Mouse (Mus musculus): ENCODE results near the gene Dbnl. TPM values are rescaled to one million over a fixed set of nuclear protein-coding genes. Genes with fewer than 3 reads are reported as not detected.
A peak's percentile ranks its signal among the peaks of the same experiment; 100 is the strongest.

Dbnl gene
- polyA plus RNA-seq, 1 experiment from 2014 or later, result 86.7 TPM

- WGBS, result 50% methylated on average over 6 of the region's 6 CpGs
These were observed 924 bp downstream of the Dbnl start for GRCm38 (mm10) chr11:5789071-5789753.

GRCm38 (mm10) chr11:5789754-5790333, 1.6 kb downstream of the Dbnl start:
- Histone ChIP-seq H3K27me3 (ENCODE audit: control insufficient read depth, insufficient read depth, low read length) (no peaks in the 10 kb centered on the region), H3K27ac (ENCODE audit: low read length) (peak overlapping the region; percentile 95), H3K4me1 (ENCODE audit: control insufficient read depth, insufficient read depth, low read length) (peaks cover 15% of the 10 kb centered on the region), H3K4me3 (ENCODE audit: low read length) (peak overlapping the region; percentile 90; the same call in 1 of the 2 replicates), H3K9ac (ENCODE audit: low read length) (peak overlapping the region; percentile 93; the same call in 1 of the 2 replicates), H3K4me2 (ENCODE audit: low read depth, low read length) (peak overlapping the region; percentile 87), H3K36me3 (ENCODE audit: control insufficient read depth, insufficient read depth) (peaks cover 11% of the 10 kb centered on the region), H3K9me3 (replicated peaks; ENCODE audit: control insufficient read depth, low read length) (no peaks in the 10 kb centered on the region)
- ATAC-seq (replicated peaks; ENCODE audit: extremely low read depth, insufficient read depth, low FRiP score), result no peak
- WGBS, result 58% methylated on average over 3 of the region's 3 CpGs

More at GRCm38 (mm10) chr11:5789071-5789753, 924 bp downstream of the Dbnl start:
- peaks cover 9% of the 10 kb centered on the region for H3K36me3 ChIP-seq (ENCODE audit: control insufficient read depth, insufficient read depth)
- peak overlapping the region; percentile 93 for H3K9ac ChIP-seq (ENCODE audit: low read length)
- no peaks in the 10 kb centered on the region for H3K9me3 ChIP-seq (replicated peaks; ENCODE audit: control insufficient read depth, low read length)
- H3K27me3 ChIP-seq (ENCODE audit: control insufficient read depth, insufficient read depth, low read length), result no peaks in the 10 kb centered on the region
- H3K4me3 ChIP-seq (ENCODE audit: low read length), result peak overlapping the region; percentile 90
- peak overlapping the region; percentile 95 for H3K27ac ChIP-seq (ENCODE audit: low read length)
- ATAC-seq (replicated peaks; ENCODE audit: extremely low read depth, insufficient read depth, low FRiP score), result peak; percentile 5; the same call in 1 of the 2 replicates
- H3K4me2 ChIP-seq (ENCODE audit: low read depth, low read length), result peak overlapping the region; percentile 87
- H3K4me1 ChIP-seq (ENCODE audit: control insufficient read depth, insufficient read depth, low read length), result peaks cover 15% of the 10 kb centered on the region

GRCm38 (mm10) chr11:5790431-5790830, 2.1 kb downstream of the Dbnl start:
- no peak overlapping the region for H3K9ac ChIP-seq (ENCODE audit: low read length)
- H3K4me2 ChIP-seq (ENCODE audit: low read depth, low read length), result no peak overlapping the region
- H3K27me3 ChIP-seq (ENCODE audit: control insufficient read depth, insufficient read depth, low read length), result no peaks in the 10 kb centered on the region
- peaks cover 11% of the 10 kb centered on the region for H3K36me3 ChIP-seq (ENCODE audit: control insufficient read depth, insufficient read depth)
- ATAC-seq (replicated peaks; ENCODE audit: extremely low read depth, insufficient read depth, low FRiP score), result no peak
- WGBS, result 81% methylated on average over 1 of the region's 1 CpGs
- no peaks in the 10 kb centered on the region for H3K9me3 ChIP-seq (replicated peaks; ENCODE audit: control insufficient read depth, low read length)
- no peak overlapping the region for H3K4me3 ChIP-seq (ENCODE audit: low read length)
- H3K27ac ChIP-seq (ENCODE audit: low read length), result no peak overlapping the region
- peaks cover 15% of the 10 kb centered on the region for H3K4me1 ChIP-seq (ENCODE audit: control insufficient read depth, insufficient read depth, low read length)

DNA sequence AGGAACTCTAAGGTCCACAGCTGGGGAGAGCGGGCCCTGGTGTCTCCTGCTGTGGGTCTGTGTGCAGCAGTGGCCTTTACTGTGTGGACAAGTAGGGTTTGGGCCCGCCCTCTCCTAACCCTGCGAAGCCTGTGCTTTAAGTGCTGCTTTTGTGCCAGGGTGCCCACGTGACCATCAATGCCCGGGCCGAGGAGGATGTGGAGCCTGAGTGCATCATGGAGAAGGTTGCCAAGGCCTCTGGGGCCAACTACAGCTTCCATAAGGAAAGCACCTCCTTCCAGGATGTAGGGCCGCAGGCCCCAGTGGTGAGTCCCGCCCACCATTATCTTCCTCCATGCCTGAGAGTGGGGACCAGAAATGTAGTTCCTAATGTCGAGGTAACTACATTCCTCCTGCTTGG, 7.0 kb downstream of the Dbnl start:
- Histone ChIP-seq H3K4me3 (ENCODE audit: low read length) (no peak overlapping the region), H3K36me3 (ENCODE audit: control insufficient read depth, insufficient read depth) (peaks cover 31% of the 10 kb centered on the region), H3K27ac (ENCODE audit: low read length) (peak overlapping the region; percentile 85), H3K4me1 (ENCODE audit: control insufficient read depth, insufficient read depth, low read length) (peaks cover 11% of the 10 kb centered on the region), H3K9me3 (replicated peaks; ENCODE audit: control insufficient read depth, low read length) (no peaks in the 10 kb centered on the region), H3K4me2 (ENCODE audit: low read depth, low read length) (no peak overlapping the region), H3K9ac (ENCODE audit: low read length) (no peak overlapping the region), H3K27me3 (ENCODE audit: control insufficient read depth, insufficient read depth, low read length) (no peaks in the 10 kb centered on the region)
- 0 out of 2 replicates have a peak, but pooled peaks have one; percentile 10 for ATAC-seq (replicated peaks; ENCODE audit: extremely low read depth, insufficient read depth, low FRiP score)
- WGBS, result 76% methylated on average over 9 of the region's 9 CpGs

- Histone ChIP-seq H3K27ac (ENCODE audit: low read length) (peak overlapping the region; percentile 85), H3K27me3 (ENCODE audit: control insufficient read depth, insufficient read depth, low read length) (no peaks in the 10 kb centered on the region), H3K4me2 (ENCODE audit: low read depth, low read length) (no peak overlapping the region), H3K4me1 (ENCODE audit: control insufficient read depth, insufficient read depth, low read length) (peaks cover 12% of the 10 kb centered on the region), H3K9me3 (replicated peaks; ENCODE audit: control insufficient read depth, low read length) (no peaks in the 10 kb centered on the region), H3K4me3 (ENCODE audit: low read length) (no peak overlapping the region), H3K36me3 (ENCODE audit: control insufficient read depth, insufficient read depth) (peaks cover 33% of the 10 kb centered on the region), H3K9ac (ENCODE audit: low read length) (no peak overlapping the region)
- ATAC-seq (replicated peaks; ENCODE audit: extremely low read depth, insufficient read depth, low FRiP score), result peak; percentile 77
- WGBS, result 55% methylated on average over 7 of the region's 7 CpGs
These were observed 7.4 kb downstream of the Dbnl start for GRCm38 (mm10) chr11:5795706-5796105.

- H3K4me1 ChIP-seq (ENCODE audit: control insufficient read depth, insufficient read depth, low read length), result peaks cover 20% of the 10 kb centered on the region
- 85% methylated on average over 15 of the region's 15 CpGs for WGBS
- H3K27me3 ChIP-seq (ENCODE audit: control insufficient read depth, insufficient read depth, low read length), result no peaks in the 10 kb centered on the region
- peaks cover 35% of the 10 kb centered on the region for H3K36me3 ChIP-seq (ENCODE audit: control insufficient read depth, insufficient read depth)
- H3K4me2 ChIP-seq (ENCODE audit: low read depth, low read length), result no peak overlapping the region
- H3K9ac ChIP-seq (ENCODE audit: low read length), result no peak overlapping the region
- H3K9me3 ChIP-seq (replicated peaks; ENCODE audit: control insufficient read depth, low read length), result no peaks in the 10 kb centered on the region
- H3K4me3 ChIP-seq (ENCODE audit: low read length), result no peak overlapping the region
- ATAC-seq (replicated peaks; ENCODE audit: extremely low read depth, insufficient read depth, low FRiP score), result no peak
- no peak overlapping the region for H3K27ac ChIP-seq (ENCODE audit: low read length)
These were observed 8.7 kb downstream of the Dbnl start for GRCm38 (mm10) chr11:5796939-5797338.

GRCm38 (mm10) chr11:5797371-5797770, 9.1 kb downstream of the Dbnl start:
- H3K27me3 ChIP-seq (ENCODE audit: control insufficient read depth, insufficient read depth, low read length), result no peaks in the 10 kb centered on the region
- H3K4me3 ChIP-seq (ENCODE audit: low read length), result no peak overlapping the region
- peaks cover 20% of the 10 kb centered on the region for H3K4me1 ChIP-seq (ENCODE audit: control insufficient read depth, insufficient read depth, low read length)
- no peak overlapping the region for H3K4me2 ChIP-seq (ENCODE audit: low read depth, low read length)
- H3K27ac ChIP-seq (ENCODE audit: low read length), result no peak overlapping the region
- H3K9ac ChIP-seq (ENCODE audit: low read length), result no peak overlapping the region
- 62% methylated on average over 11 of the region's 11 CpGs for WGBS
- no peaks in the 10 kb centered on the region for H3K9me3 ChIP-seq (replicated peaks; ENCODE audit: control insufficient read depth, low read length)
- peaks cover 35% of the 10 kb centered on the region for H3K36me3 ChIP-seq (ENCODE audit: control insufficient read depth, insufficient read depth)
- no peak for ATAC-seq (replicated peaks; ENCODE audit: extremely low read depth, insufficient read depth, low FRiP score)

- Histone ChIP-seq H3K36me3 (ENCODE audit: control insufficient read depth, insufficient read depth) (peaks cover 33% of the 10 kb centered on the region), H3K9me3 (replicated peaks; ENCODE audit: control insufficient read depth, low read length) (no peaks in the 10 kb centered on the region), H3K27me3 (ENCODE audit: control insufficient read depth, insufficient read depth, low read length) (no peaks in the 10 kb centered on the region), H3K27ac (ENCODE audit: low read length) (no peak overlapping the region), H3K4me2 (ENCODE audit: low read depth, low read length) (no peak overlapping the region), H3K4me3 (ENCODE audit: low read length) (no peak overlapping the region), H3K4me1 (ENCODE audit: control insufficient read depth, insufficient read depth, low read length) (peaks cover 20% of the 10 kb centered on the region), H3K9ac (ENCODE audit: low read length) (no peak overlapping the region)
- no peak for ATAC-seq (replicated peaks; ENCODE audit: extremely low read depth, insufficient read depth, low FRiP score)
- WGBS, result 88% methylated on average over 5 of the region's 5 CpGs
These were observed 9.6 kb downstream of the Dbnl start for GRCm38 (mm10) chr11:5797928-5798327.
